Mouse (Mus musculus): ENCODE results near the gene Jdp2. TPM values are rescaled to one million over a fixed set of nuclear protein-coding genes. Genes with fewer than 3 reads are reported as not detected.

Gene Jdp2
- polyA plus RNA-seq, 1 experiment = 21.2 TPM

DNA sequence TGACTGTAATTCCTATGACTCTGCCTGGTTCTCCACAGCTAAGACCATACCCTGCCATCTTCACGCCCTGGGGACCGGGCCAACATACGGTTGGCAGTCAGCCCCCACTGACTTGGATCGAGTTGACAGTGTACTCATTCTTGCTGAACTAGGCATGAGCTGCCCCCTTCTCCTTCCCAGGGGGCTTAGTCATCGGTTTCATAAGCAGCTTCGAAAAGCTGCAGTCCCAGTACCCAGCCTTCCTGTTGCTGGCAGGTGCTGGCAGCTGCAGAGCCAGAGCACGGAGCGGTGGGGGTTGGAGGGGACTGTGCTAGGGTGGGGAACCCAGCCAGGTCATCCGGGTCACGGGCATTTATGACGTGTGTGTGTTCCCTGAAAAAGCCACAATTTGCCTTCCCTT is 27.5 kb upstream of the Jdp2 start:
- H3K27ac ChIP-seq (ENCODE audit: control insufficient read depth, insufficient read depth, low read depth, low read length, poor library complexity) = no peak overlapping the region
- H3K4me3 ChIP-seq (replicated peaks; ENCODE audit: control insufficient read depth, low read depth, low read length) = no peak overlapping the region
- H3K4me1 ChIP-seq (ENCODE audit: control insufficient read depth, insufficient read depth, low read length) = peaks cover 11% of the 10 kb centered on the region
- WGBS = 10% methylated on average over 11 of the region's 11 CpGs
- TF ChIP-seq CTCF (IDR thresholded peaks at IDR 0.05; ENCODE audit: control insufficient read depth, insufficient read depth, low read length) = no peak
- no peak for TF ChIP-seq POLR2A (IDR thresholded peaks at IDR 0.05; ENCODE audit: borderline replicate concordance, control insufficient read depth, low read depth, low read length)

DNA sequence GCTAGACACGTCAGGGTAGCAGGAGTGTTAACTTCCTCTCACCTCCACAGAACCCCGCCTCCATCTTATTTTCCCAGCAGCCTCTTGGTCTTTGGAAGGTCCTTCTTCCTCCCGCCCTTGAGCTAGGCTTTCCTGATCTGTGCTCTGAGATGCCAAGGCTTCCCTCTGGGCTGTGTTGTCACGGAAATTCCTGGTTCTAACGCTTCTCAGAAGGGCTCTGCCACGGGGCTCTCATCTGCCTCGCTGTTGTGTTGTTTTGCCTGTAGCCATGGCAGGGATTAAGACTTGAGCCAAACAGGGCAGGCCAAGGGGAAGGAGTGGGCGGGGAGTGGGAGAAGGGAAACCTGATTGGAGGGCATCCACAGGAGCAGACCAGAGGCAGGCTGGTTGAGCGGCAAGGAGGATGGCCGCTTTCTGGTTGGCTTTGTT is 26.8 kb upstream of the Jdp2 start:
- TF ChIP-seq POLR2A (IDR thresholded peaks at IDR 0.05; ENCODE audit: borderline replicate concordance, control insufficient read depth, low read depth, low read length) (no peak), CTCF (IDR thresholded peaks at IDR 0.05; ENCODE audit: control insufficient read depth, insufficient read depth, low read length) (no peak)
- Histone ChIP-seq H3K27ac (ENCODE audit: control insufficient read depth, insufficient read depth, low read depth, low read length, poor library complexity) (no peak overlapping the region), H3K4me3 (replicated peaks; ENCODE audit: control insufficient read depth, low read depth, low read length) (no peak overlapping the region), H3K4me1 (ENCODE audit: control insufficient read depth, insufficient read depth, low read length) (peaks cover 11% of the 10 kb centered on the region)
- WGBS = 54% methylated on average over 10 of the region's 10 CpGs

DNA sequence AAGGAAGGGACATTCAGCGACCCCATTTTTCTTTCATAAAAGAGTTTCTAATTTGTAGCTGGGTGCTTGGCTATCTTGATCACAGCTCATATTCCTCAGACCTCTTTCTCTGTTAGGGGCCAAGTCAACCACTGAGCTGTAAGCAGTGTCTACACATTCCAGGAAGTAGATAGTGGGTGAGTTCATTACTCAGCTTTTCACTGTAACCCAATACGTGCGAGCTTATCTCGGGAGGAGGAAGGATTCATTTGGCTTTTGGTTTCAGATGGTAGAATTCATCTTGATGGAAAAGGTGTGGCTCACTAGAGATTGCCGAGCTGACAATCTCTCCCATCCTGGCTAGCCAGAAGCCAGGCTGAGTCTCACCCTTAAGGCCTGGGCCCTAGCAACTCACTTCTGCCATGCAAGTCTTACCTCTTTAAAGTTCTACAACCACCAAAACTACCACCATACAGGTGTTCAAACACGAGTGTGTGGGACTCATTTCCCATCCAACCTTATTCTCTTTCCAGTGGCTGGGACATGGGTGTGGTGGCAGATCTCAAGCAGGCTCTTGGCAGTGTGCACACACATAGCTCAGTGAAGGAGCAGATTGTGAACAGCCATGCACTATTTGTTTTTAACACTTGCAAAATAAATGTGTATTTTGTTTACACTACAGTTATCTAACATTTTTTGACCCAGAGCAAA is 23.9 kb upstream of the Jdp2 start:
- no peak overlapping the region for H3K4me3 ChIP-seq (replicated peaks; ENCODE audit: control insufficient read depth, low read depth, low read length)
- TF ChIP-seq CTCF (IDR thresholded peaks at IDR 0.05; ENCODE audit: control insufficient read depth, insufficient read depth, low read length) = no peak
- no peak for TF ChIP-seq POLR2A (IDR thresholded peaks at IDR 0.05; ENCODE audit: borderline replicate concordance, control insufficient read depth, low read depth, low read length)
- no peak overlapping the region for H3K27ac ChIP-seq (ENCODE audit: control insufficient read depth, insufficient read depth, low read depth, low read length, poor library complexity)
- H3K4me1 ChIP-seq (ENCODE audit: control insufficient read depth, insufficient read depth, low read length) = peaks cover 4% of the 10 kb centered on the region; the same call in 1 of the 2 replicates
- WGBS = 18% methylated on average over 6 of the region's 6 CpGs

DNA sequence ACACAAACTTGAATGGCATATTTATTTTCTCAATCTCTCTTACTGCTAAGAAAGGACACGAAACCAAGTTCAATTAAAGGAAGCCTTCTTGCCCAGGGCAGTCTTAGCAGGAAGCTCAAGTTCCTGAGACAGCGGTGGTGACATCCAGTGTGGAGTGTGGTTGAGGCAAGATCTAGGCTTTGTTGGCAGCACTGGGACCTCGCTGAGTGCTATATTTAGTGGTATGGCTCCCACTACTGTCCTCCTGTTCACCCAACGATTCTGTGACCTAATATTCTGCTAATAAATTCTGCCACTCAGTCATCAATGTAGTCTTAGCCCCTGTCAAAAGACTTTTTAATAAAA is 23.4 kb upstream of the Jdp2 start:
- 2% methylated on average over 4 of the region's 4 CpGs for WGBS
- no peak overlapping the region for H3K27ac ChIP-seq (ENCODE audit: control insufficient read depth, insufficient read depth, low read depth, low read length, poor library complexity)
- TF ChIP-seq CTCF (IDR thresholded peaks at IDR 0.05; ENCODE audit: control insufficient read depth, insufficient read depth, low read length) (no peak), POLR2A (IDR thresholded peaks at IDR 0.05; ENCODE audit: borderline replicate concordance, control insufficient read depth, low read depth, low read length) (no peak)
- H3K4me3 ChIP-seq (replicated peaks; ENCODE audit: control insufficient read depth, low read depth, low read length) = no peak overlapping the region
- H3K4me1 ChIP-seq (ENCODE audit: control insufficient read depth, insufficient read depth, low read length) = peaks cover 3% of the 10 kb centered on the region; the same call in 1 of the 2 replicates

DNA sequence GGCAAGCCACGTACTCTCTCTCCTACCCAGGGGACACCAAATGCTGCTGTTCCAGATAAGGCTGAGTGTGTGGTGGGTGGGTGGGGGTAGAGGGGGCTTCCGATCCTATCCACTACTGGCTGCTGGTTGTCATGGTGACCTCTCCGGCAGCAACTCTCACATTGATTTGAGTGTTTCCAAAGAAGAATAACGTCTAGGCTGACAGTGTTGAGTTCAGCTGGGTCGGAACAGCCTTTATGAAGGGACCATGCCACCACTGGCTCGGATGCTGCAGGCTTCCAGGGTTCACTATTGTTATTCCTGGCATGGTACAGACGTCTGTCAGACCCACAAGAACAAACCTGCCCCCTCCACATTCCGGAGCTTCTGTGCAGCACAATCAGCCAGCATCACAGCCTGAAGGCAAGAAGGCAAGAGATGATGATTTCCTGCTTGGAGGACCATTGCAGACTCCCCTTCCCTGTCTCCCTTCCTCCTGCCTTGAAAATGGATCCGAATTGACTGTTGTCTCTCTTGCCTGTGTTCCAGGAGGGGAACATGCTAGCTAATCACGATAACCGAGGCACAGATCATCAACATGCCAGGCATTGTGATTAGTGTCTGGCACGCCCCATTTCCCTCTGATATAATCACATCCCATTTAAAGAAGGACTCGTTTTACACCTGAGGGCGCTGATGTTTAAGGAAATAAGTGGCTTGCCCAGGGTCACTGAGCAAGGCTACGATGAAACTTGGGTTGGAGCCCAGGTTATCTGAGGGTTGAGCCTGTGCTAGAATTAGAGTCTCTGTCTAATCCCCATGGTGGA is 17.4 kb upstream of the Jdp2 start:
- no peak overlapping the region for H3K4me3 ChIP-seq (replicated peaks; ENCODE audit: control insufficient read depth, low read depth, low read length)
- WGBS = 76% methylated on average over 15 of the region's 15 CpGs
- TF ChIP-seq CTCF (IDR thresholded peaks at IDR 0.05; ENCODE audit: control insufficient read depth, insufficient read depth, low read length) = no peak
- TF ChIP-seq POLR2A (IDR thresholded peaks at IDR 0.05; ENCODE audit: borderline replicate concordance, control insufficient read depth, low read depth, low read length) = no peak

DNA sequence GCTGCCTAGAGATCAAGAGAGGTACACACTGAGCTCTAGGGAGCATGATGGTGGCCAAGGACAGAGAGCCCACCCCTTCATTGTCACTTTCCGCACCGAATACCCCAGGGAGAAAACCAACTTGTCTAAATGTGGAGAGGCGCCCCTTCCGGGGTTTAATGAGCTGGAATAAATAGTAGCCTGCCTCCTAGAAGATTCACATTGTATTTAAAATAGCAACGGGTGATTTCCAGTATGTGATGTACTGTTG is 16.8 kb upstream of the Jdp2 start:
- Histone ChIP-seq H3K4me3 (replicated peaks; ENCODE audit: control insufficient read depth, low read depth, low read length) (no peak overlapping the region), H3K4me1 (ENCODE audit: control insufficient read depth, insufficient read depth, low read length) (no peaks in the 10 kb centered on the region), H3K27ac (ENCODE audit: control insufficient read depth, insufficient read depth, low read depth, low read length, poor library complexity) (no peak overlapping the region)
- TF ChIP-seq CTCF (IDR thresholded peaks at IDR 0.05; ENCODE audit: control insufficient read depth, insufficient read depth, low read length) = no peak
- no peak for TF ChIP-seq POLR2A (IDR thresholded peaks at IDR 0.05; ENCODE audit: borderline replicate concordance, control insufficient read depth, low read depth, low read length)
- 91% methylated on average over 5 of the region's 5 CpGs for WGBS

More for the DNA sequence above, 17.4 kb upstream of the Jdp2 start:
- Histone ChIP-seq H3K27ac (ENCODE audit: control insufficient read depth, insufficient read depth, low read depth, low read length, poor library complexity) (no peak overlapping the region), H3K4me1 (ENCODE audit: control insufficient read depth, insufficient read depth, low read length) (no peaks in the 10 kb centered on the region)

DNA sequence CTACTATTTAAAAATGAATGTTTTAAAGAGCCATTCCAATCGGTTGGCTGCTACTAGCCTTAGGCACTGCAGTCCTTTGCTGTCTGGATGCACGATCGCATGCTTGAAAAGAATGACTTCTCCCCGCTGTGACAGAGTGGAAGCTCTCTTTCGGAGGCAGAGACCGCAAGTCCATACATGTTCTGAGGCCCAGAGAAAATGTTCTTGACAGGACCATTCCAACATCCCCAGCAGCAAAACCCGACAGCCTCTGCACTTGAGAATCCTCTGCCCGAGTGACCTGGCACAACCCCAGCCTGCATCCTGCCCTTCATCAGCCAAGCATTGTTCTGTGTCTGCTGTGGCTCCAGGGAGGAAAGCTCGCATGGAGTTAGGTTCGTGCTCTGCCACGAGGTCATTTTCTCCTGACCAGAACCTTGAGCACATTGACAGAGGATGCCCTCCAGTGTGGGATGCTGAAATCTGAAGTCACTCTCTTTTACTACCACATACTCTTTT is 13.0 kb upstream of the Jdp2 start:
- Histone ChIP-seq H3K27ac (ENCODE audit: control insufficient read depth, insufficient read depth, low read depth, low read length, poor library complexity) (no peak overlapping the region), H3K4me3 (replicated peaks; ENCODE audit: control insufficient read depth, low read depth, low read length) (no peak overlapping the region), H3K4me1 (ENCODE audit: control insufficient read depth, insufficient read depth, low read length) (peaks cover 6% of the 10 kb centered on the region)
- TF ChIP-seq CTCF (IDR thresholded peaks at IDR 0.05; ENCODE audit: control insufficient read depth, insufficient read depth, low read length) = no peak
- TF ChIP-seq POLR2A (IDR thresholded peaks at IDR 0.05; ENCODE audit: borderline replicate concordance, control insufficient read depth, low read depth, low read length) = no peak
- WGBS = 75% methylated on average over 11 of the region's 11 CpGs

DNA sequence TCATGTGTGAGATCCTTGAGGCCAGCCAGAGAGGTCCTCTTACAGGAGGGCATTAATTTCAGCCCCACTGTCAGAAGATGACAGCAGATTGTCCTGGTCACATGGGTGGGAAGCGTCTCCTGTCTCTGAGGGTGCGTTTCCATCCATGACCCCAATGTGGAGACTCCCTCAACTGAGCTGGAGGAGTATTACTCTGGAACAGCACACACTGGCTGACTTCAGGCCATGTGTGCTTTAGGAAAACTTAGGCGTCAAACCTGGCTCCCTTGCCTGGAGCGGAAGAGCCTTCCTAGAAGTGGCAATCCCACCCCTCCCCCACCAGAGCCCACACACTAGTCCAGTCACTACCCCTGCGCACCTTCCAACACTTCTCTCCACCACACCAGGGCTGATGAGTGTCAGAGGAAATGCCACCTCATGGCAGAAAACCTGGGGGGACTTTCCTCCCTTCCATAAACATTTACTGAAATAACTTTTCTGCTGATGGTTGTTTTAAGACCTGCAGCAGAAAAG is 8.9 kb upstream of the Jdp2 start:
- TF ChIP-seq POLR2A (IDR thresholded peaks at IDR 0.05; ENCODE audit: borderline replicate concordance, control insufficient read depth, low read depth, low read length) (no peak), CTCF (IDR thresholded peaks at IDR 0.05; ENCODE audit: control insufficient read depth, insufficient read depth, low read length) (no peak)
- peaks cover 7% of the 10 kb centered on the region for H3K4me1 ChIP-seq (ENCODE audit: control insufficient read depth, insufficient read depth, low read length)
- WGBS = 63% methylated on average over 5 of the region's 5 CpGs
- H3K4me3 ChIP-seq (replicated peaks; ENCODE audit: control insufficient read depth, low read depth, low read length) = no peak overlapping the region
- no peak overlapping the region for H3K27ac ChIP-seq (ENCODE audit: control insufficient read depth, insufficient read depth, low read depth, low read length, poor library complexity)

Measured in bone marrow, adult 2 months (tissue).